Mouse (Mus musculus) limb, embryonic 11.5 days (tissue): ENCODE data around the gene Phyhipl. TPM values are rescaled to one million over a fixed set of nuclear protein-coding genes. Genes with fewer than 3 reads are reported as not detected.

Experiments
- ATAC-seq: fragments of 200-750 bp; cut with Nextera tagmentation; 2 replicates; pipeline ENCODE4 v1.8.0; 2017; ENCODE audit warnings: low read depth; ENCODE audit not compliant: insufficient number of reproducible peaks, low FRiP score, low TSS enrichment
- DNase-seq: peaks from one replicate; pipeline ENCODE4 v3.0.0-alpha.2; 2015; ENCODE audit warnings: low spot score
- H3K27ac ChIP-seq: fragments of 300-500 bp; sonication (generic); replicated peaks from 2 replicates; pipeline ENCODE4 v1.5.1; 2014; ENCODE audit warnings: low read depth, mild to moderate bottlenecking, low read length
- H3K27me3 ChIP-seq: fragments of 300-500 bp; sonication (generic); 2 replicates; pipeline ENCODE4 v1.6.1; 2014; ENCODE audit warnings: mild to moderate bottlenecking, low read length, mixed read lengths; ENCODE audit not compliant: control insufficient read depth, insufficient read depth
- H3K36me3 ChIP-seq: fragments of 300-500 bp; sonication (generic); 2 replicates; pipeline ENCODE4 v1.6.1; 2014; ENCODE audit warnings: mild to moderate bottlenecking, low read length, moderate library complexity, mixed read lengths; ENCODE audit not compliant: control insufficient read depth, insufficient read depth
- H3K4me1 ChIP-seq: fragments of 300-500 bp; sonication (generic); 2 replicates; pipeline ENCODE4 v1.6.1; 2014; ENCODE audit warnings: low read length, mixed read lengths; ENCODE audit not compliant: control insufficient read depth, insufficient read depth
- H3K4me2 ChIP-seq: fragments of 300-500 bp; sonication (generic); 2 replicates; pipeline ENCODE4 v1.6.1; 2014; ENCODE audit warnings: low read depth, mild to moderate bottlenecking, moderate library complexity; ENCODE audit not compliant: severe bottlenecking
- H3K4me3 ChIP-seq: fragments of 300-500 bp; sonication (generic); 2 replicates; pipeline ENCODE4 v1.5.1; 2014; ENCODE audit warnings: low read depth, low read length
- H3K9ac ChIP-seq: fragments of 300-500 bp; sonication (generic); 2 replicates; pipeline ENCODE4 v1.6.1; 2014; ENCODE audit warnings: mild to moderate bottlenecking, low read length
- H3K9me3 ChIP-seq: fragments of 300-500 bp; sonication (generic); 2 replicates; pipeline ENCODE4 v1.6.1; 2016; ENCODE audit warnings: low read length; ENCODE audit not compliant: control insufficient read depth
- WGBS: fragments of 180-500 bp; shearing (Covaris S2); extraction: QIAGEN DNeasy Blood & Tissue Kit; methylation state at CpG from one replicate; pipeline ENCODE4 v1.1.7; 2014; 5-methylcytosine and 5-hydroxymethylcytosine counted together
- polyA plus RNA-seq: library from polyadenylated mRNA; unstranded; fragments of >200 nt; fragmentation: Nextera tagmentation; extraction: Ambion mirVana; gene quantifications from 2 replicates; pipeline ENCODE4 v1.2.1, GENCODE M21; 2014

Gene Phyhipl
- polyA plus RNA-seq, 1 experiment from 2014 or later = 2.1 TPM

- WGBS = 90% methylated on average over 8 of the region's 8 CpGs
- H3K4me3 ChIP-seq = no peak overlapping the region
- H3K4me2 ChIP-seq = no peak overlapping the region
- no peaks in the 10 kb centered on the region for H3K27me3 ChIP-seq
- no peaks in the 10 kb centered on the region for H3K9me3 ChIP-seq
- H3K27ac ChIP-seq = no peak overlapping the region
- no peaks in the 10 kb centered on the region for H3K36me3 ChIP-seq
- DNase-seq = no peak
- peaks cover 4% of the 10 kb centered on the region; the same call in 1 of the 2 replicates for H3K4me1 ChIP-seq
- ATAC-seq = no peak
- no peak overlapping the region for H3K9ac ChIP-seq
Observed at GRCm38 (mm10) chr10:70516661-70517060, 139.1 kb downstream of the Phyhipl start.

- Histone ChIP-seq H3K27ac (no peak overlapping the region), H3K9ac (no peak overlapping the region), H3K36me3 (no peaks in the 10 kb centered on the region), H3K4me2 (no peak overlapping the region), H3K9me3 (no peaks in the 10 kb centered on the region), H3K4me1 (peaks cover 4% of the 10 kb centered on the region; the same call in 1 of the 2 replicates), H3K27me3 (no peaks in the 10 kb centered on the region), H3K4me3 (no peak overlapping the region)
- ATAC-seq (no peak), DNase-seq (no peak)
- WGBS = 82% methylated on average over 9 of the region's 9 CpGs
Observed at GRCm38 (mm10) chr10:70514848-70515247, 140.9 kb downstream of the Phyhipl start.

- Histone ChIP-seq H3K27ac (no peak overlapping the region), H3K9ac (no peak overlapping the region), H3K4me2 (no peak overlapping the region), H3K27me3 (no peaks in the 10 kb centered on the region), H3K4me1 (no peaks in the 10 kb centered on the region), H3K9me3 (peaks cover 3% of the 10 kb centered on the region; the same call in 1 of the 2 replicates), H3K36me3 (no peaks in the 10 kb centered on the region), H3K4me3 (no peak overlapping the region)
- DNase-seq (no peak), ATAC-seq (no peak)
- WGBS = 84% methylated on average over 3 of the region's 3 CpGs
Observed at GRCm38 (mm10) chr10:70507880-70508279, 147.9 kb downstream of the Phyhipl start.

Other genes with a start within 250 kb of the Phyhipl start
- 9.8 and 10.3 TPM in 2 replicates for gene Fam13c, start 215.5 kb downstream of the Phyhipl start, polyA plus RNA-seq